Mouse (Mus musculus) brain, adult 2 months (tissue): ENCODE results near the gene H60c.
"Not testable (repeated sequence)": the region's sequence is repeated elsewhere in the genome, so short reads cannot be mapped to it uniquely, and the experiment has no call there.

Experiments
- DNase-seq: peaks from one replicate; pipeline ENCODE4 v3.0.0; 2011; ENCODE audit warnings: low read depth, low spot score

Gene H60c

DNA sequence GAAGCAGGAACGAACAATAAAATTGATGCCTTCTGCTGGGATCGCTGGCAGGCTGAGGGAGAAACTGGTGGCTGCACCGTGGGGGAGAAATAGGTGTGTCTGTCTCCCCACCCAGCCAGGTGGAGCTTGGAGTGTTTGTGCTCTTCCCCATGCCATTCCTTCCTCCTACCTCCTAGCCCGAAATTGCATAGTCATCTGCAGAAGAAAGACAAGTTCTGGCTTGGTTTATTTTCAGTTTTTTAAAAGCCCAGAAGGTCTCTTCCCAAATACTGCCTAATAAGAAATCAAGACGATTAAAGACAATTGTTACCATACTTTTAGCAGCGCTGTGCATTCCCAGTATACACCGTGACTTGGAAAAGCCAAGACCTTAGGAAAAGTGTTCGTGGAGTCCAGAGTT, at the start of gene H60c:
Gene H60c, minus strand, starts transcription at position 101 of the 400 bp plus-strand sequence.
- DNase-seq: no peak

DNA sequence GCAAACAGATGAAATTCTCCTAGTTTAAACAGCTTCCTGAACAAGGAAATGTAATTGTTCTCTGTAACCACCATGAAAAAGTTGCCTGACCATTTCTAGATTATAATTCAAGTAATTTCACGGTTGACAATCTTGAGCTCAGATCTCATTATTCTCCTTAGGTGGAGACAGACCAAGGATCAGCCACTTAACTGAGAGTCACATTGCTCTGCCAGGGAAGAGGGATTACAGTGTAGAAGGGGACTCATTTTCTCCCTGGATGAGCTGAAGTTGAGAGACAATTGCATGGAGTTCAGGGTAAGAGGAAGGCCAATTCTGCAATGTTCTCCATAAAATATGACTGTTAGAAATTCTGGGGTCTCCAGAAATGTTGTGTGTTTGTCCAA, 41.2 kb upstream of the H60c start:
- no peak for DNase-seq

DNA sequence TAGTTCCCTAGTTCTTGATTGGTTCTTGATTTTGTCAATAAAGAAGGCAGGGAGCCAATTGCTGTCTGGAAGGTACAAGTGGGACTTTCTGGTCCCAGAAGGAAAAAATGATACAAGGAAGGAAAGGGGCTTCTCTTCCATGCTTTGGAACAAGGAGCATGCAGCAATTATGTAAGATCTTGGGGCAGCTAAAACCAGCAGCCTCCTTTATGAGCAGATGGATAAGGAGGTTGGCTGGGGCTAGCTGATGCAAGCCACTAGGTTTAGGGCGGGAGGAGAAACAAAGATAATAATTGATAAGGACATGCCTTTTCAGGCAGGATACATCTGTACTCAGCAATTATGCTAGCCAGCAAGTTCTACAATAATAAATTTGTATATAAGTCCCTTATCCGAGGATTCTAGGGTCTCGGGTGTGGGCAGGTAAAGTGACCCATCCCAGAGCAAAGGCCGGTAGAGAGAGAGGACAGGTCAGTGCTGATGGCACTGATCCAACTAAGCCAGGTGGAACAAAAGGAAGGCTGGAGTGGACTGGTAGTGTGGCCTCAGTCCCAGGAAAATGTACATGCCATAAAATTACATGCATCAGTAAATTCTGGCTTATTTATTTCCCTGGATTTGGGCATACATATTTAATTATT, 40.7 kb upstream of the H60c start:
- DNase-seq: peak; percentile 94

DNA sequence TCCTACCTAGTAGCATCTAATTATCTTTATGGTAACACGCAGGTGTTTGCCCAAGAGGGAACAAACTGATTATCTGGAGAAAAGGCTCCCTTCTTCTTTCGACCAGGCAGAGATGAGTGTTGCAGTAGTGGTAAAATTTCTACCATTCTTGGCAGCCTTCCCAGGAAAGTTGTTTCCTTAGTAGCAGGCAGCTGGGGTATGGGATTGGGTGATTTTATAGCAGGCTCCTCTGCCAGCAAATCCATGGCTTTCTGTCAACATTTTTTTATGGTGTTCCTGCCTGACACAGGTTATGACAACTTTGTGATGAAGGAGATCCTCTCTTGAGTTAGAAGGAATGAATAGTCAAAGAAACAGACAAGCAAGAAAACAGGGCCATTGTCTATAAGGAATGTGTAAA, 40.2 kb upstream of the H60c start:
- peak; percentile 88 for DNase-seq

GRCm38 (mm10) chr10:3293969-3294368, 26.4 kb upstream of the H60c start:
- no peak for DNase-seq

DNA sequence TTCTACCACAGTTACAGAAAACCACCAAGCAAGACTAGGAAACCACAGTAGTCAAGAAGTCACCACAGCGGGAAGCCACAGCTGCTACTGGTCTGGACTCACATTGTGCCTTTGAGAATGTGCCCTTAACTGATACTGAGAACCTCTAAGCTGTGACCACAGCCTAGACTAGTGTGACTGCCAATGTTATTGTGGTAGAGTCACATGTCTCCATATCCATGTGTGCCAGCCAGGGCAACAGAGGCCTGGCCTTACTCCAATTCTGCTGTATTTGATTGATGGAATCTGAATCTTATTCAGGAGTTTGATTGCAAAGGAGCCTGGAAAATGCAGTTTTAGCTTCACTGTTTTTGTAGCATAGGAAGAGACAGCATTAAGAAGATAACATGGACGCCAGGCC, 13.5 kb upstream of the H60c start:
- no peak for DNase-seq

DNA sequence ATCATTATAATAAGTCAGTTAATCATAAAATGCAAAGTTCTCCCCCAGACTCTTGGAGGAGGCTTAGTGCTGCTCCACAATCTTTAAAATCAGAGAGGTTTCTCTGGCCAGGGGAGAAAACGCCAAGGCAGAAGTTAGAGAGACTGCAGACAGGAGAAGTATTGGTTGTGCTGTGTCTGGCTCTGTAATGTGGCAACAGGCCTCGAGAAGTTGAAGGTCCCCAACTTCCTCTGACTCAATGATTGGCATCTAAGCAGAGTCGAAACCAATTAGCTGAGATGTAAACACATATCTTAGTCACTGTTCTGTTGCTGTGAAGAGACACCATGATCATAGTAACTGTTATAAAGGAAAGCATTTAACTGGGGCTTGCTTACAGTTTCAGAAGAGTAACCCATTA, 6.5 kb upstream of the H60c start:
- DNase-seq: no peak

DNA sequence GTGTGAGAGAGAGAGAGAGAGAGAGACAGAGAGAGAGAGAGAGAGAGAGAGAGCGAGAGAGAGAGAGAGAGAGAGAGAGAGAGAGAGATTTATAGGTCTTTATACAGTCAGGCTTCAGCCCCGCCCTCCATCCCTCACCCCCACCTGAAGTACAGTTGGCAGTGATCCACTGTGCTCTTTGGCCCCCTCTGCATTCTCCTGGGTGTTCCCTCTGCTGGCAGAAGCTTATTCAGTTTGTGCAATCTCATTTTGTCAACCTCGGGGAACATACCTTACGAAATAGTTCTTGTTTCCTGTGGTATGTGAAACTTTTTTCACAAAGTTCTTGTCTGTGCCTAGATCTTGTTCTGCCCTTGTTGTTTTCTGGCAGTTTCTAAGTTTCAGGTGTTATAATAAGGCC, 3.5 kb upstream of the H60c start:
- DNase-seq: no peak

- DNase-seq: no peak
Measured at GRCm38 (mm10) chr10:3266729-3267128, 842 bp downstream of the H60c start.

DNA sequence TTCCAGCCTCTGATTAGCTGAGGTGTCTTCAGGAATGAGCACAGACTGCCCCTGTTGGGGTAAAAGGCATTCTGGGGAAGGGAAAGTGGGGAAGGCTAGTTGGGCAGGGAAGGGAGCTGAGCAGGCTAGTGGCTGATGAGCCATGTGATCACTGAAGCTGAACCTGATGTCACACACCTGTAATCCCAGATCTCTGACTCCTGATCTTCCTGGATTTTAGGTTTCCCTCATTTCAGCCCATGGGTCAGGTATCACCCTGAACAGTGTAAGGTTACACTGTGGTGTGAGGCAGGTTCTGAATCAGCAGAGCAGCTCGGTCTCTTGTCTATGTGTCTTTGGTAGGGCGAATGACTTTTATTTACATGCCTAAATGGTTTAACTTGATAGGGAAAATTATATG, 4.8 kb downstream of the H60c start:
- no peak for DNase-seq

- DNase-seq: no peak
Measured at GRCm38 (mm10) chr10:3257391-3257790, 10.2 kb downstream of the H60c start.

GRCm38 (mm10) chr10:3238436-3238835, 29.1 kb downstream of the H60c start:
- DNase-seq: not testable (repeated sequence)

GRCm38 (mm10) chr10:3236638-3237270, 30.8 kb downstream of the H60c start:
- DNase-seq: no peak

- DNase-seq: peak; percentile 1
Measured at GRCm38 (mm10) chr10:3228447-3229195, 39.0 kb downstream of the H60c start.
